In the genomic region with DNA sequence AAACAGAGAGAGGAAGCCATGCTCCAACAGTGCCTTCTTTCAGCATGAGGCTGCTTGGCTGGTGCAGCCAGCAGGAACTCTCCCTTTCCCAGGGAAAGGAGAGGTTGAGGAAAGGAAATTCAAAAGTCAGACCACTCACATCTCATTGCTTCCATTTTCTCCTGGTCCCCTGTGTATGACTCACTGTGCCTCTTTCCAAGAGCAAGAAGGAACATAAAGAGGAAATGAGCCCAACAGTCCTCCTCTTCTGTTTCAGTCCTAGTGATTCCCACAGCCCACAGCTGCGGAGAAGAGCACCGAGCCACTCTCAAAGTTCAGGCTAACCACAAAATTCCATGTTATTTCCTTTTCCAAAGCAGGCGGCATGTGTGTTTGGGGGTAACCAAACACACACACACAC, we compare ENCODE assay signal across 18 mouse cellular contexts.
A peak's percentile ranks its signal among the peaks of the same experiment; 100 is the strongest.
DNase-seq lines count a peak whose midpoint lies in the region; ATAC-seq and TF ChIP-seq lines count a peak whose summit lies in the region.
"Had no signal": no experiment of that assay in that cellular context is flagged by ENCODE, and none has a peak within 500 bp of the region (broad histone marks: within the 10 kb centered on the region; RNA-seq: fewer than 3 reads in every experiment).

No protein-coding gene starts in this region.

- H3K9ac ChIP-seq in heart, postnatal 0 days (replicated peaks; ENCODE audit: low read depth, low read length) = no peak overlapping the region
- H3K9ac ChIP-seq: embryonic facial prominence, embryonic 13.5 days; forebrain, embryonic 12.5 days; liver, embryonic 14.5 days had no signal

- no peaks in the 10 kb centered on the region for H3K9me3 ChIP-seq in heart, postnatal 0 days (replicated peaks; ENCODE audit: control insufficient read depth, low read length)
- H3K9me3 ChIP-seq: embryonic facial prominence, embryonic 13.5 days; forebrain, embryonic 12.5 days; hindbrain, embryonic 10.5 days had no signal

- TF ChIP-seq EP300 in heart, postnatal 0 days (IDR thresholded peaks at IDR 0.05; ENCODE audit: low read depth) = no peak

- peak; percentile 16 for DNase-seq in heart, postnatal 0 days (ENCODE audit: low spot score)
- DNase-seq in heart, postnatal 36 days = no peak
- DNase-seq in 3134 (ENCODE audit: extremely low read depth, insufficient read length, low spot score) = peak; percentile 20
- peak; percentile 53 for DNase-seq in 3T3-L1 (ENCODE audit: low read depth, low spot score)
- no peak for DNase-seq in frontal cortex, postnatal 14 days (ENCODE audit: low spot score in 2 of 2)
- DNase-seq in thymus, adult 18-20 months = no peak
- DNase-seq in left cerebral cortex, adult 8-10 months (ENCODE audit: low spot score in 2 of 2) = no peak
- DNase-seq: adrenal gland, postnatal 25 days; cerebellum, adult 2 months; thymus, postnatal 4 days had no signal

- intact Hi-C loops in heart, postnatal 36 days (cut with DNase I) = no loop called here

- H3K27me3 ChIP-seq in heart, postnatal 0 days (ENCODE audit: control insufficient read depth, insufficient read depth, low read length) = no peaks in the 10 kb centered on the region
- H3K27me3 ChIP-seq: embryonic facial prominence, embryonic 13.5 days; forebrain, embryonic 12.5 days; Patski had no signal

- H3K36me3 ChIP-seq in heart, postnatal 0 days (replicated peaks; ENCODE audit: control insufficient read depth, insufficient read depth, low read length) = no peaks in the 10 kb centered on the region
- H3K36me3 ChIP-seq: embryonic facial prominence, embryonic 13.5 days; forebrain, embryonic 12.5 days; hindbrain, embryonic 10.5 days had no signal

- ATAC-seq in heart, postnatal 0 days (ENCODE audit: insufficient read depth, low read depth) = peak; percentile 27; the same call in 1 of the 2 replicates
- ATAC-seq: activated CD4-positive, CD25-positive, alpha-beta regulatory T cell, adult 4 months; lung, postnatal 0 days; Patski had no signal

- peak overlapping the region; percentile 25; the same call in 1 of the 2 replicates for H3K27ac ChIP-seq in heart, postnatal 0 days (ENCODE audit: low read depth)
- H3K27ac ChIP-seq in embryonic fibroblast, embryonic 13.5 days (ENCODE audit: insufficient read depth, low read length) = peak overlapping the region; percentile 49
- H3K27ac ChIP-seq: embryonic facial prominence, embryonic 13.5 days; forebrain, embryonic 12.5 days; hindbrain, embryonic 10.5 days; liver, embryonic 14.5 days had no signal

- no peak for TF ChIP-seq CTCF in heart, postnatal 0 days (IDR thresholded peaks at IDR 0.05; ENCODE audit: low read depth)
- no peak for TF ChIP-seq CTCF in embryonic fibroblast, embryonic 13.5 days (IDR thresholded peaks at IDR 0.05; ENCODE audit: borderline replicate concordance, insufficient read depth, low read length)

- H3K4me2 ChIP-seq in heart, postnatal 0 days (ENCODE audit: low read depth, low read length) = no peak overlapping the region
- H3K4me2 ChIP-seq: embryonic facial prominence, embryonic 13.5 days; forebrain, embryonic 12.5 days had no signal

- H3K4me1 ChIP-seq in heart, postnatal 0 days (ENCODE audit: control insufficient read depth, insufficient read depth) = no peaks in the 10 kb centered on the region
- H3K4me1 ChIP-seq in embryonic fibroblast, embryonic 13.5 days (ENCODE audit: control insufficient read depth, insufficient read depth, low read length) = peaks cover 7% of the 10 kb centered on the region
- H3K4me1 ChIP-seq: forebrain, embryonic 12.5 days; hindbrain, embryonic 10.5 days had no signal

- WGBS in heart, postnatal 0 days = 49% methylated on average over 3 of the region's 3 CpGs

- H3K4me3 ChIP-seq in heart, postnatal 0 days (ENCODE audit: low read depth, low read length) = no peak overlapping the region
- H3K4me3 ChIP-seq in embryonic fibroblast, embryonic 13.5 days (ENCODE audit: insufficient read depth, low read length) = no peak overlapping the region
- H3K4me3 ChIP-seq: embryonic facial prominence, embryonic 13.5 days; forebrain, embryonic 12.5 days; hindbrain, embryonic 10.5 days had no signal

- no peak for TF ChIP-seq POLR2A in embryonic fibroblast, embryonic 13.5 days (IDR thresholded peaks at IDR 0.05; ENCODE audit: low read depth, low read length)

Comparison
In these comparisons a context has a peak if more than half of its experiments do, and no peak if none do; other contexts are left out.
1. DNase-seq: peak in heart, postnatal 0 days (single experiment), 3134 (single experiment) and 3T3-L1 (single experiment); none in heart, postnatal 36 days (0 of 2), frontal cortex, postnatal 14 days (0 of 2), thymus, adult 18-20 months (0 of 2) and left cerebral cortex, adult 8-10 months (0 of 2).